Mouse (Mus musculus) erythroblast, adult 5-6 weeks (primary cell): ENCODE measurements around the gene B4gat1. TPM values are rescaled to one million over a fixed set of nuclear protein-coding genes. Genes with fewer than 3 reads are reported as not detected.
"Not testable (repeated sequence)": the region's sequence is repeated elsewhere in the genome, so short reads cannot be mapped to it uniquely, and the experiment has no call there.

Experiments used
- ATAC-seq: replicated peaks from 2 replicates; pipeline ENCODE4 v1.8.0; 2016; ENCODE audit warnings: moderate number of reproducible peaks, mild to moderate bottlenecking, moderate TSS enrichment, inconsistent platforms; ENCODE audit not compliant: poor library complexity, low FRiP score, severe bottlenecking
- total RNA-seq, 2 experiments: library from RNA; stranded (forward) in 1 of 2; stranded (reverse) in 1 of 2; fragments of 150-400 nt in 1 of 2; fragments of 200-764, 138-1000 nt in 1 of 2; gene quantifications; 2 replicates each; pipeline versions ENCODE4 v1.2.3 to v1.2.4; 2015 to 2017; ENCODE audit warnings: low replicate concordance in 2 of 2

The B4gat1 gene
- total RNA-seq (2015; ENCODE audit: low replicate concordance), result 0.84 and 1.2 TPM in 2 replicates
- not detected in 2 replicates for total RNA-seq (2017; ENCODE audit: low replicate concordance)

- peak; percentile 81 for ATAC-seq
Observed at GRCm38 (mm10) chr19:5038709-5039156, at the start of gene B4gat1, which contains the start of gene AC124502.3. B4gat1 (plus strand) TSS chr19:5038826. AC124502.3 (plus strand) TSS chr19:5038891.

DNA sequence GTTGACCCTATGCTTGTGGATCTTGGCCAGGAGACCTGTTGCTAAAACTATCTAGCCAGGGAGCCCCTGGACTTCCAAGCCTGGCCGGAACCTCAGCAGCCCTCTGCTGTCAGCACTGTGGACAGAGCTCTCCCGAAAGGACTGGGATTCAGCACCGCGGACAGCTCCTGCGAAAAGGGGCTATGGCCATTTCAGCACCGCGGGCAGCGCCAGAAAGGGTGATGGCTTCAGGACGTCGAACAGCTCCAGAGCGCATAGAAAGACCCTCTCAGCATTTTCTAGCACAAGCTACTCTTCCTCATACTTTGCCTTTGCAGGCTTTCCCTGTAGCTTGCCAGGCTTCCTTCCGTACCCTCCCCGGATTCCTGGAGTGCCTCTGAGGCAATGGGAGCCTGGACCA, 49.6 kb upstream of the B4gat1 start:
- peak; percentile 47; the same call in 1 of the 2 replicates for ATAC-seq

GRCm38 (mm10) chr19:4989434-4990255, 49.0 kb upstream of the B4gat1 start:
- ATAC-seq, result no peak

DNA sequence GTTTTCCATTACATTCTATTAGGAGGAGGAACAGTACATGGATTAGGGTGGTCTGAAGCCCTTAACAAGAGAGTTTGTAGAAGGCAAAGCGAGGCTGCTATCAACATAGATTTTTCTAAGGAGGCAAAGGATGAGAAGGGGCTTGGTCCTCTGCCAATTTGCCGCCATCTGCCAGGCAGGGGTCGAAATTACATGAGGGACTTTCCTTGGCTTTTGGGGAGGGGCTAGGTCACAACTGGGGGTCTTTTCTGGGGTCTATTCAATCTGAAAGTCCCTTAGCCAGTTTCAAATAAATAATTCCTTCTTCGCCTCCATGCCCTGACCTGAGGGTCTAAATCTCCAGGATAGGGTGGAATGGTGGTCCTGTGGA, 48.4 kb upstream of the B4gat1 start, which contains the start of gene Npas4:
TSS of gene Npas4 (minus strand) at position 61 of the 370 bp plus-strand sequence.
- no peak for ATAC-seq

DNA sequence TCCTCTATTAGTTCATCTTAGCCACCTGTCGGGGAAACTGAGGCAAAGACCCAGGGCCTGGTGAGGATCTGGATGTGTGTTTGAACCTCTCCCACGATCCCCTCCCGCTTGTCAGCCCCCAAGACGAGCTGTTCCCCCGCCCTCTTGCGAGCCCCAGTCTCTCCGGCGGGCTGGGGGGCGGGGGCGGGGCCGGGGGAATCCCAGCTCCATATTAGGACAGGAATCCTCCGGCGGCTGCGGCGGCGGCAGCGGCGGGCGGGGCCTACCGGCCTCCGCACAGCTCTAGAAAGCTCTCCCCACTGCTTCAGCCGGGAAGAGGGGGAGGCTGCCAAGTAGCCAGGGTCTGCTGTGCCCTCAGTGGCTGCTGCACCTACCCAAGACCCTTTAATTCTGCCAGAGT, 47.9 kb upstream of the B4gat1 start:
- ATAC-seq, result no peak

GRCm38 (mm10) chr19:4992371-4992770, 46.3 kb upstream of the B4gat1 start:
- ATAC-seq, result no peak

DNA sequence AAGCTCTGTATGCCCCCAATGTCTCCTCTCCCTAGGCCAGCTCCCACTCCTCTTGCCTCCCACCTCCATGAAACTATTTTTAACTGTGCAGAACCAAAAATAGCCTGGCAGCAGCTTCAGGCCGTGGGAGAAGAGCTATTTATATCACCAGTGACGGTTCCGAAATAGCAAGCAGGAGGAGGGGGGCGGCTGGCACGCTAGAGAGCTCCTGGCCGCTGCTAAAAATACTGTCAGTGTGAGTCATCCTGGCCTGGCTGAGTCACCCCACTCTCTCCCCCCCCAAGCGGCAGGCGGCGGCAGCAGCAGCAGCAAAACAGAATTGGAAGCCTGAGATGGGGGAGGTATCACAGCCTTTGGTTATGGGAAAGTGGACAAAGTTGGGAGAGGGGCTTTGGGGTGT, 45.7 kb upstream of the B4gat1 start:
- no peak for ATAC-seq

GRCm38 (mm10) chr19:4994043-4994442, 44.6 kb upstream of the B4gat1 start:
- ATAC-seq, result no peak

- ATAC-seq, result no peak
Observed at GRCm38 (mm10) chr19:4999445-5000140, 39.0 kb upstream of the B4gat1 start.

DNA sequence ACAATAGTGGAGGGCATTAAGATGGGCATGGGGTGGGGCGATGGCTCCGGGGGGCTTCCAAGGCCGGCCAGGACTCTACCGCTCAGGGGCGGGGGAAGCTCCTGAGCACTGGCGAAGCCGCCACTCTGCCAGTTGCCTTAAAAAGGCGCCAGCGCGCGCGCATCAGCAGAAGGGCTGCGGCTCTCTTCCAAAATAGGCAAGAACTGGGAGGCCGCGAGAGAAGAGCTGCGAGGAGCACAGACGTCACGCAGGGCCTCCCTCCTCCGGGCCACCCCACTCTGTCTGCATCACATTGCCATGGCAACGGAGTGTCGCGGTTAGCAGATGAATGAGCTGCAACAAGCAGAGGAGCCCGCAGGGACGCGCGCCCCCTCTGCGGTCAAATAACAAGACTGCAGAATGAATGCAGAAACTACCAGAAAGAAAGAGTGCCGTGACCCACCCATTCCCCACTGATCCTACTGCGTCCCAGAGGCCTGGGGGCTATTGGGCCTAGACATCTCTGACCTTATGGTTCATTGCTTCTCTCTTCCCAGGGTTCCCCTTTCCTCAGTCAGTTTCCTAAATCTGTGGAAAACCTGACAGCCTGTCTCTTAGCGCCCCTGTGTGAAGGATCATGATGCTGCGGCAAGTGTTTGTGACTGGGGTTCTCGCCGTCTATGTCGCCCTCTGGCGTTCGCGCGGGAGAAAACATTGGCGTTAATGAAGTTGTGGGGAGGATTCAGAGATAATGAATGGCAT, 36.8 kb upstream of the B4gat1 start:
- peak; percentile 74 for ATAC-seq

DNA sequence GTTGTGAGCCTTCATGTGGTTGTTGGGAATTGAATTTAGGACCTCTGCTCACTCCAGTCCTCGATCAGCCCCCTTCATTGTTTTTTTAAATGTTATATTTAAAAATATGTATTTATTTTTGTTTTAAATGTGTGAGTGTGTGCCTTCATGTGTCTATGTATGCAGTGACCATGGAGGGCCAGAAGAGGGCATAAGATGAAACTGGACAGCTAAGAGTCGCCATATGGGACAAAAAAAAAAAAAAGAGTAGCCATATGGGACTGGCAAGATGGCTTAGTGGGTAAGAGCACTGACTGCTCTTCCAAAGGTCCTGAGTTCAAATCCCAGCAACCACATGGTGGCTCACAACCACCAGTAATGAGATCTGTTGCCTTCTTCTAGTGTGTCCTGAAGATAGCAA, 35.0 kb upstream of the B4gat1 start:
- not testable (repeated sequence) for ATAC-seq

DNA sequence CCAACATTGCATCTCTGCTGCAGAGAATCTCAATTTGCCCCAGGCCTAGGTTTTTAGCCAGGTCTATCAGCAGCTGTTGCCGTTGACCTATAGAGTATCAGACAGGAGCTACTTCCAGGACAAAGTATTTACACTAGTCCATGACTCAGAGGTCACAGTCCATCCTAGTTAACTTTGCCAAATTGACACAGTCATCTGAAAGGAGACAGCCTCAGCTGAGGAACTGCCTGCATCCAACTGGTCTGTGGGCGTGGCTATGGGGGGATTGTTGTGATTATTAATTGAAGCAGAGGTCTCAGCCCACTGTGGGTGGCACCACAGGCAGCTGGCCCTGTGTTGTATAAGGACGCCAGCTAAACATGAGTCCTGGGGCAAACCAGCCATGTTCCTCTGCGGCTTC, 33.7 kb upstream of the B4gat1 start:
- ATAC-seq, result no peak

DNA sequence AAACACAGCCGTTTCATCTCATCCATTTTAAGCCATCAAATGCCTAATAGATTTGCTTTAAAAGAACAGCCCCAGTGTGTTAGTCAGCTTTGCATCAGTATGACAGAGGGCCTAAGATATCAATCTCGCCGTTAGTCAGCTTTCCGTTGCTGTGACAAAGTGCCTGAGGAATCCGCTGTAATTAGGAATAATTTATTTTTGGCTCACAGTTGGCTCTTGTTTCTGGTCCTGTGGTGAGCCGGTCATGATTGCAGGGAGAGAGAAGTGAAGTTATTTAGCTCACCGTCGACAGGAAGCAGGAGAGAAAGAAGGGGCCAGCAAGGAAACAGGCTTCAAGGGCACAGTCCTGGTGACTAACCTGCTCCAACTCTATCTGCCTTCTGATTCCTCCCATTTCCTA, 25.5 kb upstream of the B4gat1 start:
- no peak for ATAC-seq

DNA sequence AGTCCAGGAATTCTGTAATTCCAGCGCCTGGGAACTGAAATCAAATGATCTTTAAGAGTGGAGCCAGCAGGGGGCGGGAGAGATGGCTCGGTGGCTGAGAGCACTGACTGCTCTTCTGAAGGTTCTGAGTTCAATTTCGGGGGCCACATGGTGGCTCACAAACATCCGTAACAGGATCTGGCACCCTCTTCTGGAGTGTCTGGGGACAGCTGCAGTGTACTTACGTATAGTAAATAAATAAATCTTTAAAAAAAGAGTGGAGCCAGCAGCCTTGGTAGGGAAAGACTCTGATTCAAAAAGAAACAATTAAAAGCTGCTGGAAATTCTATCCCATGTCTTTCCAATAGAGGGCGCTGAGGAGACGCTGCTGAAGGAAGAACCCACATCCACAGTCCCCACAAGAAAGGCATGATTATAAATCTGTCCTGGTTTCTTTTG, 23.6 kb upstream of the B4gat1 start:
- no peak for ATAC-seq

DNA sequence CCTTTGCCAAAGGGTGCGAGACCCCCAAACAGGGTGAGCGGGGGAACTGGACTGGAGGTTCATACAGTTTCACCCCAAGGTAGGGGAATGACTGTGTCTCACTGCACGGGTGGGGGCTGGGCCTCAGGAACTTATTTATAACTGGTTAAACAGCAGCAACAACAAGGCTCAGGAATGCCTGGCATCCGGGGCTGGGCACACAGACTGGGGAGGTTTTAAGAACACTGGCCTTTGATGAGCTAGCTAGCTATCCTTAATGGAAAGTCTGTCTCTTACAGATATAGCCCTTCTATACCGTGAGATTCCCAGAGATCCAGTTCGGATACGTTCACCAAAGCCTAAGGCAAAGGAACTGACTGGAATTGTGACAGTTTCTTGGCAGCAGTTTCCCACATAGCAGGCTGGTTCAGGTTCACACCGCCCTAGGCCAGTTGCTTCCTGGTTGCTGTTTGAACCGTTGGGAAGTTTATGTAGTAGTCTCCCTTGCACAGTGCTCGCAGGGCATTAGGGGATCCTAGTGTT, 22.3 kb upstream of the B4gat1 start:
- no peak for ATAC-seq

GRCm38 (mm10) chr19:5016782-5017181, 21.8 kb upstream of the B4gat1 start:
- ATAC-seq, result peak; percentile 73

DNA sequence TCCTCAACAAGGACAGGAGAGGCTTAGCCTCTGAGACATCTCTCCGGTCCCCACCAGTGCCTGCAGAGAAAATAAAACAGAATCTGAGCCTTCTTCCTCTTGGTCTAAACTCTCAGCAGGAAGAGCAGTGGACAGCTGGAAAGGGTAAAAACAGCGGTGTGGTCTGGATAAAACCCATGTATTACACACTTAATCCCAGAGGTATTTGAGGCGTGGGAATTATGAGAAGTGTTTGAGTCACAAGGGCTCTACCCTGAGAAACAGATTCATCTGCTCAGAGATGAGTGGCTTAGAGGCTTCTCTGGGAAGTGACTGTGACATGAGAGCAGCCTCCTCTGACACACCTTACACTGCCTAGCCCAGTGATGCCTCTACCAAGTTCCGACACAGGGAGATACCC, 21.0 kb upstream of the B4gat1 start:
- no peak for ATAC-seq

GRCm38 (mm10) chr19:5018191-5018590, 20.4 kb upstream of the B4gat1 start:
- no peak for ATAC-seq

- ATAC-seq, result no peak
Observed at GRCm38 (mm10) chr19:5021416-5021815, 17.2 kb upstream of the B4gat1 start.
